Mouse (Mus musculus) midbrain, postnatal 0 days (tissue): ENCODE data around the gene Rbm47. TPM values are rescaled to one million over a fixed set of nuclear protein-coding genes. Genes with fewer than 3 reads are reported as not detected.

Source experiments
- ATAC-seq: fragments of 200-750 bp; cut with Nextera tagmentation; 2 replicates; pipeline ENCODE4 v1.8.0; 2017; ENCODE audit warnings: moderate number of reproducible peaks, mild to moderate bottlenecking, moderate TSS enrichment, moderate library complexity; ENCODE audit not compliant: low FRiP score
- DNase-seq: peaks from one replicate; pipeline ENCODE4 v3.0.0-alpha.2; 2015; ENCODE audit warnings: low spot score
- H3K27ac ChIP-seq: fragments of 300-500 bp; sonication (generic); 2 replicates; pipeline ENCODE4 v1.5.1; 2014; ENCODE audit warnings: low read depth, mild to moderate bottlenecking, low read length, mixed read lengths
- H3K27me3 ChIP-seq: fragments of 300-500 bp; sonication (generic); 2 replicates; pipeline ENCODE4 v1.6.1; 2014; ENCODE audit warnings: low read length, control low read depth, mixed read lengths; ENCODE audit not compliant: insufficient read depth
- H3K36me3 ChIP-seq: fragments of 300-500 bp; sonication (generic); 2 replicates; pipeline ENCODE4 v1.6.1; 2014; ENCODE audit warnings: low read length, control low read depth, mixed read lengths; ENCODE audit not compliant: insufficient read depth
- H3K4me1 ChIP-seq: fragments of 300-500 bp; sonication (generic); 2 replicates; pipeline ENCODE4 v1.6.1; 2014; ENCODE audit warnings: mild to moderate bottlenecking, control low read depth, antibody characterized with exemption, low read length, mixed read lengths; ENCODE audit not compliant: insufficient read depth
- H3K4me2 ChIP-seq: fragments of 300-500 bp; sonication (generic); 2 replicates; pipeline ENCODE4 v1.6.1; 2014; ENCODE audit warnings: low read depth, mild to moderate bottlenecking, low read length, mixed read lengths; ENCODE audit not compliant: poor library complexity, severe bottlenecking
- H3K4me3 ChIP-seq: fragments of 300-500 bp; sonication (generic); 2 replicates; pipeline ENCODE4 v1.5.1; 2014; ENCODE audit warnings: low read depth, mild to moderate bottlenecking, low read length, moderate library complexity
- H3K9ac ChIP-seq: fragments of 300-500 bp; sonication (generic); replicated peaks from 2 replicates; pipeline ENCODE4 v1.6.1; 2014; ENCODE audit warnings: mild to moderate bottlenecking, low read length, moderate library complexity, mixed read lengths; ENCODE audit not compliant: poor library complexity, severe bottlenecking
- H3K9me3 ChIP-seq: fragments of 300-500 bp; sonication (generic); 2 replicates; pipeline ENCODE4 v1.6.1; 2016; ENCODE audit warnings: low read length, control low read depth
- CTCF ChIP-seq: IDR thresholded peaks from 2 replicates; pipeline ENCODE4 v1.5.1; 2016; ENCODE audit warnings: antibody characterized with exemption, mild to moderate bottlenecking
- WGBS: fragments of 180-500 bp; shearing (Covaris S2); extraction: QIAGEN DNeasy Blood & Tissue Kit; methylation state at CpG from one replicate; pipeline ENCODE4 v1.1.7; 2014; 5-methylcytosine and 5-hydroxymethylcytosine counted together
- polyA plus RNA-seq: library from polyadenylated mRNA; unstranded; fragments of >200 nt; fragmentation: Nextera tagmentation; extraction: Ambion mirVana; gene quantifications from 2 replicates; pipeline ENCODE4 v1.2.1, GENCODE M21; 2015
- total RNA-seq: library from RNA; depleted of rRNA; stranded (reverse); fragments of >200 nt; gene quantifications from 2 replicates; pipeline ENCODE4 v1.2.3, GENCODE M21; 2014

Gene Rbm47
- total and polyA plus RNA-seq, 2 experiments from 2014 or later = 1.4 to 2.5 TPM

GRCm38 (mm10) chr5:66085478-66085877 is 87.4 kb downstream of the Rbm47 start:
- no peak overlapping the region for H3K4me2 ChIP-seq
- H3K9ac ChIP-seq = no peak overlapping the region
- no peak overlapping the region for H3K4me3 ChIP-seq
- no peaks in the 10 kb centered on the region for H3K36me3 ChIP-seq
- H3K9me3 ChIP-seq = no peaks in the 10 kb centered on the region
- TF ChIP-seq CTCF = no peak
- ATAC-seq (no peak), DNase-seq (no peak)
- no peaks in the 10 kb centered on the region for H3K4me1 ChIP-seq
- H3K27ac ChIP-seq = no peak overlapping the region
- 55% methylated on average over 4 of the region's 4 CpGs for WGBS
- H3K27me3 ChIP-seq = no peaks in the 10 kb centered on the region

GRCm38 (mm10) chr5:66084541-66084940 is 88.4 kb downstream of the Rbm47 start:
- Histone ChIP-seq H3K36me3 (no peaks in the 10 kb centered on the region), H3K4me1 (no peaks in the 10 kb centered on the region), H3K27me3 (no peaks in the 10 kb centered on the region), H3K4me2 (no peak overlapping the region), H3K9me3 (no peaks in the 10 kb centered on the region), H3K4me3 (no peak overlapping the region), H3K27ac (no peak overlapping the region), H3K9ac (no peak overlapping the region)
- DNase-seq = no peak
- ATAC-seq = no peak
- WGBS = 94% methylated on average over 3 of the region's 3 CpGs
- no peak for TF ChIP-seq CTCF

GRCm38 (mm10) chr5:66083350-66083749 is 89.6 kb downstream of the Rbm47 start:
- Histone ChIP-seq H3K9me3 (no peaks in the 10 kb centered on the region), H3K4me3 (no peak overlapping the region), H3K27ac (no peak overlapping the region), H3K27me3 (no peaks in the 10 kb centered on the region), H3K4me1 (no peaks in the 10 kb centered on the region), H3K4me2 (no peak overlapping the region), H3K36me3 (no peaks in the 10 kb centered on the region), H3K9ac (no peak overlapping the region)
- DNase-seq (peak; percentile 54), ATAC-seq (no peak)
- peak; percentile 66 for TF ChIP-seq CTCF
- 48% methylated on average over 7 of the region's 7 CpGs for WGBS

DNA sequence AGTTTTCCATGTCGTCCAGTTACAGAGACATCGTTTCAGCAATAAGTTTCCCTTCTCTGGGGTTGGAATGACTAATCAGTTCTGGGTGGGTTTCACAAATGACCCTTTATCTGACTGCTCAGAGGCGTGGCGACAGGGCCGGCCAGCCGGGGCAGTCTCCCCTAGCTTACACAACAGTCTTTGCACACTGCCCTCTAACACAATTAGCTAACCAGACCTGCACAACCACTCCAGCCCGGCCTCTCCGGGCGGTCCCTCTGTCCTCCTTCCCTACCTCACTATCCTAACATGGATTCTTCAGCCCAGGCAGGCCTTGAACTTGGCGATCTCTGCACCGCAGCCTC is 90.7 kb downstream of the Rbm47 start:
- Histone ChIP-seq H3K4me1 (no peaks in the 10 kb centered on the region), H3K27me3 (no peaks in the 10 kb centered on the region), H3K27ac (no peak overlapping the region), H3K36me3 (no peaks in the 10 kb centered on the region), H3K4me2 (no peak overlapping the region), H3K9ac (no peak overlapping the region), H3K4me3 (no peak overlapping the region), H3K9me3 (no peaks in the 10 kb centered on the region)
- DNase-seq (no peak), ATAC-seq (no peak)
- no peak for TF ChIP-seq CTCF
- 76% methylated on average over 11 of the region's 11 CpGs for WGBS

DNA sequence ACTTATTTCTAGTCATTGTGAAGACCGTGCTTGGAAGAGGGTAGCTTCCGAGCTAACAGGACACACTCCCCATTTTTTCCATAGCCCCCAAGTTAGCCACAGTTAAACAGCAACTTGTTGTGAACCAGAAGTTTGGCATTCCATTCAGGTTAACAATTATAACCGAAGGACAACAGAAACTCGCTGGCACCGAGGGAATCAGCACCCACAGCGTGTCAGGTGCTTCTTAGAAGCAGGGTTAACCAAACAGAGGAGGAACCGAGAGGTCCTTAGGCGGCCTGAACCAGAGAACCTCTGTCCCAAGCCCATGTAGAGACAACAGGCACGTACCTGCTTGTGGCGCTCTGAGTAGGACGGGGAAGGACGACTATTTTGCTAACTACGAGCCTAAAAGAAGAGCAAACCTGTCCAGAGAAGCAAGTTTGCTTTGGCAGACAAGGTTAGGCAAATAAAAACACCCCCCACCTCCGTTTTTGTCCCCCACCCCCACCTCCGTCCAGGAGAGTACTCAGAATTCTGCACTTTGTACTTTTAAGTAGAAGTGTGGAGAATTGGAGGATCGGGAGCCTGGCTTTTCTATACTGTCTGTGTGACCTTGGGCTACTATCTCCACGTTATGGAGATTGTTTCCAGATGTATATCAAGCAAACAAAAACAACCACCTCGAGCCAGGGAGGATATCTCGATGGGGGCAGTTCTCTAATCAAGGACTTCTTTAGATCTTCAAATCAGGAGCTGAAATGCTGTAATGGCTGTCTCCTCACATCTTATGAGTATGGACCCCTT is 91.3 kb downstream of the Rbm47 start:
- no peak overlapping the region for H3K9ac ChIP-seq
- no peaks in the 10 kb centered on the region for H3K4me1 ChIP-seq
- no peak overlapping the region for H3K27ac ChIP-seq
- no peak for ATAC-seq
- no peak for TF ChIP-seq CTCF
- 80% methylated on average over 19 of the region's 19 CpGs for WGBS
- DNase-seq = no peak
- no peaks in the 10 kb centered on the region for H3K9me3 ChIP-seq
- H3K4me2 ChIP-seq = no peak overlapping the region
- H3K27me3 ChIP-seq = no peaks in the 10 kb centered on the region
- no peaks in the 10 kb centered on the region for H3K36me3 ChIP-seq
- H3K4me3 ChIP-seq = no peak overlapping the region

- no peaks in the 10 kb centered on the region for H3K4me1 ChIP-seq
- DNase-seq (no peak), ATAC-seq (no peak)
- no peak overlapping the region for H3K27ac ChIP-seq
- no peaks in the 10 kb centered on the region for H3K9me3 ChIP-seq
- no peak overlapping the region for H3K4me3 ChIP-seq
- H3K9ac ChIP-seq = no peak overlapping the region
- no peak overlapping the region for H3K4me2 ChIP-seq
- TF ChIP-seq CTCF = no peak
- H3K27me3 ChIP-seq = no peaks in the 10 kb centered on the region
- 89% methylated on average over 17 of the region's 17 CpGs for WGBS
- no peaks in the 10 kb centered on the region for H3K36me3 ChIP-seq
These were observed 92.2 kb downstream of the Rbm47 start for GRCm38 (mm10) chr5:66080529-66081220.
